Mouse (Mus musculus) adrenal gland, adult (tissue): Measurements from ENCODE around the gene Rspry1.

Experiments
- DNase-seq, 2 experiments: peaks; one replicate each; pipeline ENCODE4 v3.0.0; 2022 to 2023; ENCODE audit warnings: low spot score in 1 of 2; ENCODE audit not compliant: inconsistent age in 2 of 2

Rspry1 gene

DNA sequence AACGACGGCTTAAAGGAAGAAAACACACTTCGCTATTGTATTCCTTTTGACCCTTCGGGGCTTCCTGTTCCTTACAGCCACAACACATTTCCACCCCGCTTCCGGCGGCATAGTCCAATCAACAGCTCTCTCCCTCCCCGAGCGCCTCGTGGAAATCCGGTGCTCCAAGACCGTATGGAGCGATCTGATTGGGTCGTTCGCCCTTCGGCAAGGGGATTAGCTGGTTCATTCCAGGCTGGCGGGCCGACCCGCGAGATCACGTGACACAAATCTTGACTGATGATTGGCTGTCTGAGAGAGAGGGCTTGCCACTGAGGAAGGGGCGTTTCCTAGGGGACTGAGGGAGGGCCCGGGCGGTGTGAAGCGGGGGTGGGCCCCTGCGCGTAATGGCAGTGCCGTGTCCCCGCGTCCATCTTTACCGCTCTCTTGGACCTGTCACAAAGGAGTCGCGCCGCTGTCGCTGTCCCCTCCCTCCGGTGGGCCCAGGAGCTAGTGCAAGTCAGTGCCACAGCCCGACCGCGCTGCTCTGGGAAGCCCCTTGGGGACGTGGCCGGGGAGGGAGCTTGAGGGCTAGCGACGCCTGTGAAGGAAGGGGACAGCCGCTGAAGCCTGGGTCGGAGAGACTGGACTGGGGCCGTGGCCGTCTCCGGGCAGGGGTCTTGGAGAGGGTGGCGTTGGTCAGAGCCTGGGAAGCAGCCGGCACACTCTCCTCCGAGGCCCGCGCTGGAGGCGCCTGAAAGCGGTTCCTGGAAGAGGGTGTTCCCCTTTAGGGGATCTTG lies at the start of gene Rspry1, which contains the start of gene Fam192a:
Rspry1 (plus strand) TSS at position 331 of the 779 bp plus-strand sequence.
Fam192a (minus strand) TSS at position 391 of the 779 bp plus-strand sequence.
- DNase-seq, result peak; percentile 100

DNA sequence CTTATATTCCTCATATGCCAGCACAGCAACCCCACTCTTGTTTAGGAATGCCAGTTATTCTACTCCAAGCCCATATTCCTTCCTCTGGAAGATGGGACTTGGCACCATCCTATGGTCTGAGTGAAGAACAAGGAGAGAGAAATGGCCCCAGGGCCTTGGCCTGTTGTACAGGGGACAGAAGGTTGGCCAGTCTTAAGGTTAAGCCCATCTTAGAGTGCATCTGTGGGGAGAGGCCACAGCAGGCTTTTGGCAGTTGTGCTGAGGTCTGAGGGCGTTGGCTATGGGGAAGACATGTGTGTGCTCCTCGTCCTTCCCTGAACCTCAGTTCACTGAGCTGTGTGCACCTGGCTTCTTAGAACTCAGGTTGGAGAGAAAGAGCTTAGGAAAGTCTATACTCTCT lies 49.0 kb upstream of the Rspry1 start:
- no peak for DNase-seq

GRCm38 (mm10) chr8:94557281-94557680 lies 44.5 kb upstream of the Rspry1 start:
- peak; percentile 82 to 90 for DNase-seq

DNA sequence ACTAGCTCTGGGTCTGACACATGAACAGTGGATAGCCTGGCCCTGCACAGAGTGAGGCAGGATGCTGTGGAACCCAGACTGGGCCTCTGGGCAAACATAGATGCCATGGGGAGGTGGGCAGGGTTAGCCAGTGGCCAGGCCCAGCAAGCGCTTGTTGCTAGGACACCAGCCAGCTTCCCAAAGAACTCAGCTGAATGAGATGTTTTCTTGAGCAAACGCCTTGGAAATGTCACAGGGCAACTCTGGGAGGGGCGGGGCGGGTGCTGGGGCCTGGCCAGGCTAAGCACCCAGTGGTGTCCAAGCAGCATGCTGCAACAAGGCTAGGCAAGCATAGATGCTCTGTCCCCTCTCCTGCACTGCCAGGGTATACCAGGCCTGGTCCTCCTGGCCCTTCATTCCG lies 40.5 kb upstream of the Rspry1 start:
- no peak for DNase-seq

GRCm38 (mm10) chr8:94564421-94564820 lies 37.3 kb upstream of the Rspry1 start:
- DNase-seq, result peak; percentile 73 to 76

DNA sequence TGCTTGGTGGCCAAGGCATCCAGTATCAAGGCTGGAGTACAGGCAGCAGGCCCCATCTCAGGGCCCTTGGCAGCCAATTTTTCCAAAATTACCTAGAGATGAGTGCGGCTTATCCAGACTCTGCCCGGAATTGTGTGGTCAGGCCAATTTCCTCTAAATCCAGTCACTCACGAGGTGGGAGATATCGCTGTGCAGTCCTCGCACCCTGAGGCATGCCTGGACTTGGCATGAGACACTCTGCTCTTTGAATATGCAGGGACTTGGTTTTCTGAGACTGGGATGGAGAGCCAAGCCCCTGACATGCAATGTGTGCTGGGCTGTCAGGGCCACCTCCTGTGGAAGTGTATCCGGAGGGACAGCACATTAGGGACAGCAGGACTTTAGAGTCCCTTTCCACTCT lies 35.7 kb upstream of the Rspry1 start:
- DNase-seq, result no peak

DNA sequence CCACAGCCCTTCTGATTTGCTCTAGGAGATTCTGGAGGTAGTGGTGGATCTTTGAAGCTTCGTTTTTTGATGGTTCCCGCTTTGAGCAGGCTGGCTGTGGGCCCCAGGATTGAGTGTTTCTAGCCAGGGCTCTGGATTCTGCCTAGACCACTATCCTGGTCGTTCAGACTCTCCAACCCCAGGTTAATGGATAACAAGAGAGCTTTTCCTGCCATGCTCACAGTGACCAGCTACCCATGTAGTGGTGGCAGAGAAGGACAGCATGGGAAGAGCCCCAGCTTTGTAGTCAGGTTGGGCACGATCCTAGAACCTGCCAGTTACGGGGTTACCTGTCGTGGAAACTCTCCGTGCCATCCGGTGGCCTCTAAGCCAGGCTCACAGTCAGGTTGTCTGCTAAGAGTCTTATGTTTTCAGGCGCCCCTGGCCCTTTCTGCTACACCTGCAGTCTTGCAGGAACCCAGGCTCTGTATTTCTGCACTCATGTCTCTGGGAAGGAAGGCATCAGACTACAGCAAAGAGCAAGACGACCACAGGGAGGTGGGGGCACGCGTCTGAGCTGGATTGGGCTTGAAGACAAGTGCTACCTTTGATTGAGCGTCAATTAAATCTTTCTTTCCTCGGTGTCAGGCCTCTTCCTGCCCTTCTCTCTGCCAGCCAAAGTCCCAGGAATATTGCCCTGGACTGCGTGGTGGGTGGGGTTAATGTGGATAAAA lies 35.1 kb upstream of the Rspry1 start:
- no peak for DNase-seq

DNA sequence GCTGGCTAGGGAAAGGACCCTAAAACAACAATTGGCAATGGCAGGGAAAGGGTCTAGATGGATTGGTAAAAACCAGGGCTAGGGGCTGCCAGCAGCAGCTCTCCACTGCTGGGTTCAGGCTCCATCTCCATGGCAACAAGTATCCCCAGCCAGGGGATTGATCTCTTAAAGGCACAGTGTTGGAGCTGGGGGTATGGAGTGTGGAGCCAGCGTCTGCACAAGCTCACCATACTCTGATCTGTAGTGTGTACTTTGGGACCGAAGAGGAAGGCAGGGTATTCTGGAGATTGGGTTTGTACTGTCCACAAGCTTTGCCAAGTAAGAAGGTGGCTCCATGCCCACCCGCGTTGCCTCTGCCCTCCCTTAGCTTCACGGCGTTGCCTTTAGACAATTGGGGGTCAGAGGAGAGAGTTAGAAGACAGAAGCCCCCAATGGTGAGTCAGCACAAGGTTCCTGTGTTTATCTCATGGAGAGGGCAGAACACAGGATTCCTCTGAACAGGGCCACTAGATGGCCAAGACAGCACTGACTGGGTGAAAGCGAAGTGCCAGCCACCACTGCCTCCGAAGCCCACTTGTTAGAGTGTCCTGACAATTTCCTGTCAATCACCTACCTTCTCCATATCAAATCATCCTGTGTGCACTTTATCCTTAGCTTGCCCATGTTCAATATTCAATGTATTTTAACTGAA lies 34.4 kb upstream of the Rspry1 start:
- no peak for DNase-seq

DNA sequence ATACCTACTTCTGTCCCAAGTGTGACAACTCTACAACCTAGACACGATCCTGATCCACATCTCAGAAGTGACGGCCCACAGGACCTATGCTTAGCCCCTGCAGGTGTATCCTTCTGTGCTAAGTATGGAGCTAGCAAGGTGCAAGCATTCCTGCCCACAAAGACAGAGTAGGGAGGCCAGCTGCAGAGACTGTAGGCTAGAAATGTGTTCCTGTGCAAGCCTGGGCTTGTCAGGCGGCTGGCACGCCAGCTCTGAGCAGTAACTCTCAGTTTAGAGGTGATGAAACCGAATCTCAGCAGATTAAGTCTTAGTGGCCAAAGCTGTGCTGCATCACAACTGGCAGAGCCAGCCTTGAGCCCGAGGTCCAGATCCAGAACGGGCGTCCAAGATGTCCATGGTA lies 33.6 kb upstream of the Rspry1 start:
- DNase-seq, result no peak

DNA sequence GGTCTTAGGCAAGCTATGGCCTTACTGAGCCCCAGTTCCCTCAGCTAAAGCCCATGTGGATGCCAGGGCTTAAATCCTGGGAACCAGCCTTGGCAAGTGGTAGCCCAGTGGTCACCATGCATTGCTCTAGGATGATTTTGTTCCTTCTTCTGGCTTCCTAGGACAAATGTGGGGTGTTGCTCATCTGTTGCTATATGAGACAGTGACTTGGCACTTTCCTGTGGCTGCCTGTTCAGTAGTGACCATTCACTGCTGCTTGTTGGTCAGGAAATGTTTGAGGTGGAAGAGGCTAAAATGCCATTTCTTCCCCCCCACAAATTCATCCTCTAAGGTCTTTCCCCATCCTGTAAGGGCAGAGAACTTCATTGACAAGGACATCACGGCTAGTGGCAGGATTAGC lies 32.3 kb upstream of the Rspry1 start:
- no peak for DNase-seq

- DNase-seq, result peak; percentile 54 to 76
Measured at GRCm38 (mm10) chr8:94571896-94572295, 29.8 kb upstream of the Rspry1 start.

DNA sequence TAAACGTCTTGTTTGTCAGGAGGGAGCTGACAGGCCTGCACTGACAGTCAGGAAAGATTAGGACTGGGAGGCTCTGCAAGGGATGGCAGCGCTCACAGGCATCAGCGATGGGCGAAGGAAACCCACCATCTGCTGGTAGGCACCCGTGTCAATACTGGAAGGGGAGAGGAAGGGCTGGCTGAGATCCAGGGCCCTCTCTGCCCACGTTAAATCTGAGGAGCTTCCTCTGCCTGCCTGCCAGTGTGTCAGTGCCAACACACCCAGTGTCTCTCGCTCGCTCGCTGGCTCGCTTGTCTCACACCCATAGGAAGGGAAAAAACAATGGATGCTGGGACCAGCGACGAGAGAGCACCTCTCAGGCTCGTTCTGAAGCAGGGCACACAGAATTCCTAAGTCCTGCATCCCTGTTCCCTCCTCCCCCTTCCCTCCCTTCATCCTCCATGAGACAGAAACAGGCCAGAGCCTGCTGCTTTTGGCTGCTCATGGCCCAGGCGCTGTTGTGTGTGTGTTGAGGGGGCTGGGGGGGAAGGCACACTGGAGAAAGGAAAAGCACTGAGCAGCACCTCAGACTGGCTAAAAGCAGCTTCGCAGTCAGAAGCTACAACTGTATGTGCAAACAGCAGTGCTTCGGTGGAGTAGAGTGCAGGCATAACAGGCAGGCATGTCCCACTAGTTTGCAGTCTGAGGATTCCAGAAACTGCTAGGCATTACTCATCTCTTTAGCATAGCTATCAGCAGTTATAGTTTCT lies 27.4 kb upstream of the Rspry1 start:
- DNase-seq, result no peak

DNA sequence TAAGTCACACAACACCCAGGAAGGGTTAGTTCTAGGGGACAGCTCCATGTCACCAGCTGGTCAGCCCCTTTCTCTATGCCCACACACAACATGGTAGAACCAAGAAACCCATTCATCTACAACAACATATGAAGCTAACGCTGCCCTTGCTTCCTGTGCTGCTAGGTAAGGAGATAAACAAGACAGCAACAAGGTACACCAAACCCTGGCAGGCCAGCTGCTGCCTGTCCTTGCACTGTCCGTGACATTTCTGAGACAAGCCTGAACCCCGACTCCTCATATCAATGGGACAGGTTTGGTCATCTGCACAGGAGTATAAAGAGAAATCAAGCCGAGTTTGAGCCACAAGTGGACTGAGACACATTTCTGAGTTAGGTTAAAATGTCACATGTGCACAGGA lies 26.6 kb upstream of the Rspry1 start:
- peak; percentile 53 to 84 for DNase-seq

- DNase-seq, result no peak
Measured at GRCm38 (mm10) chr8:94581820-94582483, 19.8 kb upstream of the Rspry1 start.

DNA sequence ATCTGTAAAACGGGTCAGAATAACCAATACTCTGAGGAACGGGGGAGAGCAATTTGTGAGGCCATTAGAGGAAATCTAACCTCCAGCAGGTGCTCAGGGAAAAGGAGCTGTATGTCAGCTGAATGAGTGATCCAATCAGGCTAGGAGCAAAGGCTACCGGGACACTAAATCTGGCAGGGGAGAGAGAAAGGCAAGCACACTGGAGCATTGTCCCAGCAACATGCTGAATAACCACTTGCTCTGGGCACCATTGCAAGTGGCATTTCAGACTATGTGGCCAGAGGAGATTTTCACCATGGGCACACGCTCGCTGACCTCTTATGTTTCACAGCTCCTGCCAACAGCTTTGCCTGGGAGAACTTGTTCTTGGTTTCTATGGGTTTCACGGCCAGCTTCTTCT lies 19.2 kb upstream of the Rspry1 start:
- no peak for DNase-seq

DNA sequence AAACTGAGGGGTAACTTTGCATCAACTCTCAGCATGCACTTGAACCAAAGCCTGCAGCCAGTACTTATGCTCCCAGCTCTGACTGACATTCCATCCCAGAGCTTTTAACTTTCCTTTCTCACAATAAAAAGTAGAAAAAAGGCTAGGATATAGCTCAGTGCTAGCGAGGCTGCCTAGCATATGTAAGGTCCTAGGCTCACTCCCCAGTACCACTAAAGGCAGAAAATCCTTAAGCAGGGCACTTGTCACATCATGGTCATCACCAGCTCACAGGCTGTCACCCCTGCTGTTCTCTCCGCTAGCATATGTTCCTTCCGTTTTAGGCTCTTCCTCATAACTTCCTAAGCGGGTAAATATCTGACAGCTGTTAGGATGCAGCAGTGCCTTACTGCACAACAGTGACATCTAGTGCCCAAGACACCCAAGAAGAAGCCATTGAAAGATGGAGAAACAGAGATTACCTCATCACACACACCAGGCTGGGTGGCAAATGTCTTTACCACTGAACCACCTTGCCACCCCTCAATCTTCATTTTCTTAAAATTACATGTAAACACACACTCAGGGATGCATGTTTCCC lies 17.4 kb upstream of the Rspry1 start:
- DNase-seq, result peak; percentile 49 to 84

DNA sequence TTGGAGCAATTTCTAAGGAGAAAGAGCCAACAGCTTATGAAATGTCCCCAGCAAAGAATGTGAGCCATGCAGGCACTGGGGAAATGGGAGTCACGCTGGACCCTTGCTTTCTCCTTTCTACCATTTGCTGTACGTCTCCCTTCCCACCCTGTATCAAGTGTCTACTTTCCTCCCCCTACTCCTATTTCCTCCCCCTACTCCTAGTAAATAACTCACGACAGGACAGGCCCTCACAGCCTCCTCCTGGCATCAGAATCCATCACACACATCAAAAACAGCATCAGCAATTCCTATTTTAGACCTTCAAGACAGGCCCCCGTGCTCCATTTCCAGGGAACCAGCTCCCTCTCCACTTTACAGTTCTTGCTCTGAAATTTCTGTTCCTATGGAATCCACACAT lies 10.0 kb upstream of the Rspry1 start:
- DNase-seq, result no peak

DNA sequence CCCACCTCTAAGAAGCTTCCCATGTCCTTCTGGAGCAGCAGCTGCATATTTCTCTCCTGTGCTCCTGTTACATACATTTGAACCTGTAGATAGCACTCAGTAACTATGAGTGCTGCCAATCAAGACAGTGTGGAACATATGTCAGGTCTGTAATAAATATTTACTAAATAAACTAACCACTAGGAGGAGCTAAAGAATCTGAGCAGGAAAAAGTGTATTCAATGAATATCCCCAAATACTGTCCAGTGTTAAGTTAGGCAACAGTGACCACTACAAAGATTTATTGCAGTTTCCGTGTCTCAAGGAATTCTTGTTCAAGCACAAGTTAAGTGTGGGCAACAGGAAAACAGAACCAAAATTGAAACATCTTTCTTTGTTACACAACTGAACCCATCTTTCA lies 7.5 kb upstream of the Rspry1 start:
- DNase-seq, result peak in 1 of 2 experiments; percentile 51

GRCm38 (mm10) chr8:94600478-94600877 lies 1.3 kb upstream of the Rspry1 start:
- DNase-seq, result peak in 1 of 2 experiments; percentile 36

DNA sequence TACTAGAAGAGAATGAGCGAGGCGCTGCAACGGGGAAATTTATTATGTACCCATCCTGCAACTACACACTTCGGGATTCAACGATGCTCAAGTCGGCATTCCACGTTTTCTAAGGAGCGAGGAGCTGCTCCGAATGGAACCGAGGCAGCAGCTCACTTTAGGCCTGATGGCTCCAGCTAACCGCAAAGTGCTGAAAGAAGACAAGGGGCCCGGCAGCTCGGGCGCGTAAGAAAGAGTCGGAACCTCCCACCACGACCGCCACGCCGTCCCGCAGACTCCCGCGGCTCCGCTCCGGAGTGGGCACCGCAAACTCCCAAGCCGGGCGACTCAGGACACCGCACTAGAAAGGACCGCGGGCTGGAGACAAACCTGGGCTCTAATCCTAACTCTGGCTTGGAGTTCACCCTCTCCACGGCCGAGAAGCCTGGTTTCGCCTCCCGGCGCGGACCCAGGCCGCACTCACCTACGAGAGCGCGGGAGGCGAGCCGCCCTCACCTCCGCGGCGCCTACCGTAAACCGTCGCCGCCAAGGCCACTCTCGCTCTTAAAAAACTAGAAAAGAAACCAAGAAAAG lies 617 bp upstream of the Rspry1 start:
- no peak for DNase-seq
